Mouse (Mus musculus): ENCODE data around the gene Sgo1. TPM values are rescaled to one million over a fixed set of nuclear protein-coding genes. Genes with fewer than 3 reads are reported as not detected.
"Not testable (repeated sequence)": the region's sequence is repeated elsewhere in the genome, so short reads cannot be mapped to it uniquely, and the experiment has no call there.

Gene Sgo1
- polyA plus RNA-seq (2015; fragmentation: Nextera tagmentation; extraction: Ambion mirVana), result 24.6 and 27.2 TPM in 2 replicates

DNA sequence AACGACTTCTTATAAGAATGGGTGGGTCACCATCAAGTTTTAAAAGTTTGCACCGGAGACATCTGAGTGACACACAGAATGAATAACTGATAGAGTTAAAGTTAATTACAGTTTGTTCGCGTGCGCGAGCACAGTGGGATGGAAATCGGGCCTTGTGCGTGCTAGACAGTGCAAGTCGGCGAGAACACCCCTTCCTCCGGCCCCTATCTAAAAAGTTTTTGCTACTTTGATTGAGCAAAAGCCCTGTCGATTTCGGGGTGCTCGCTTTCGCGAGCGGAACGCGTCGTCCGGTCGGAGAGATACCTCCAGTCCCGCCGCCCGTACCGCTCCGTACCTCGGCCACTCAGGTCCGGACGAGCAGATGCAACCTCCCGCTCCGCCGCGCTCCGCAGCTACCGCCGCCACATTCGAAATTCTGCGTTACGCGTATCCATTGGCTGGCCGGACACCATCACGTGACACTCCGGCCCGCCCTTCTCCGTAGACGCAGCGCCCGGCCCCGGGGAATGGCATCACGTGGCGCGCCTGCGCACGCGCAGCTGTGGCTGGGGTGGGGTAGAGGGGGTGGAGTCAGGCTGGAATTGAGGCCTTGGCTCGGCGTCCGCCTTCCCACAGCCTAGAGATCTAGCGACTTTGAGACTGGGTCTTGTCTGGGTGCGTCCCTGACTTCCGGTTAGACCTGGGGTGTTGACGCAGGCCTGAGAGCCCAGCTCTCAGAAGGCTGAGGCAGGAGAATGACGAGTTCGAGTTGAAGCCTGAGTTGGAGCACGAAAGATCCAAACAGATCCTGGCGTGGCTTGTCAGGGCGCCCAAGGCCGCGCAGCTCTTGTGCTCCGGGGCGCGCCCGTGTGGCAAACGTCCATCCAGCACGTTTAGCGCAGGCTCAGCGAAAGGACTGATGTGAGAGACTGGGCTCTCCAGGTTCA is at the start of gene Sgo1:
Sgo1 (minus strand) TSS at position 457 of the 926 bp plus-strand sequence.
- H3K4me1 ChIP-seq, result 0 out of 2 replicates have a peak, but pooled peaks cover 5% of the 10 kb centered on the region
- peak within 1 kb of the TSS; percentile 69 for H3K9ac ChIP-seq
- no peaks in the 10 kb centered on the region for H3K9me3 ChIP-seq (replicated peaks)
- WGBS, result under 1% methylated on average over 78 of the region's 78 CpGs
- no peaks in the 10 kb centered on the region for H3K27me3 ChIP-seq
- H3K36me3 ChIP-seq, result peaks cover 7% of the 10 kb centered on the region; the same call in 1 of the 2 replicates
- peak within 1 kb of the TSS; percentile 68 for H3K4me3 ChIP-seq (replicated peaks)
- H3K27ac ChIP-seq (replicated peaks), result peak within 1 kb of the TSS; percentile 99
- peak; percentile 99 for ATAC-seq (ENCODE audit: insufficient number of reproducible peaks, low FRiP score, low TSS enrichment, low read depth)
- H3K4me2 ChIP-seq (replicated peaks), result peak within 1 kb of the TSS; percentile 61

DNA sequence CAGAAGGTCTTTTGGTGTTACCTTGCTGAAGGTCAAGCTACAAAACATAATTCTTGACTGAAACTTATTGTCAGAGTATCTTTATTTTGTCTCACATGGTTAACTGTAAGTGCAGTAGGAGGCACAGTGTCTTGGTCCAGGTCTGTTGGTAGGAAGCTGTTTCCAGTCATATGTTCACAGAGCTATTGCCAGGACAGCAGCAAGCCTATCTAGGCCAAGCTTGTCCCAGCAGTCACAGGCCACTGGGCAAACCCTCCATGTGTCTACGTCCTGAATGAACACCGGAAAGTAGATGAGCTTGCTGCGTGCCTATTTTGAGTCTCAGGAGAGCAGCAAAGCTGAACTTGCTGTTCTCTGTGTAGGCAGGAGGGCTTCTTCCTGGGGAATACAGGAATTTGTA is 29.8 kb upstream of the Sgo1 start:
- not testable (repeated sequence) for H3K4me3 ChIP-seq (replicated peaks); H3K36me3 ChIP-seq; H3K27me3 ChIP-seq; H3K4me1 ChIP-seq; H3K4me2 ChIP-seq (replicated peaks); H3K9ac ChIP-seq; H3K27ac ChIP-seq (replicated peaks); ATAC-seq (ENCODE audit: insufficient number of reproducible peaks, low FRiP score, low TSS enrichment, low read depth); H3K9me3 ChIP-seq (replicated peaks)
- WGBS, result 82% methylated on average over 3 of the region's 3 CpGs

DNA sequence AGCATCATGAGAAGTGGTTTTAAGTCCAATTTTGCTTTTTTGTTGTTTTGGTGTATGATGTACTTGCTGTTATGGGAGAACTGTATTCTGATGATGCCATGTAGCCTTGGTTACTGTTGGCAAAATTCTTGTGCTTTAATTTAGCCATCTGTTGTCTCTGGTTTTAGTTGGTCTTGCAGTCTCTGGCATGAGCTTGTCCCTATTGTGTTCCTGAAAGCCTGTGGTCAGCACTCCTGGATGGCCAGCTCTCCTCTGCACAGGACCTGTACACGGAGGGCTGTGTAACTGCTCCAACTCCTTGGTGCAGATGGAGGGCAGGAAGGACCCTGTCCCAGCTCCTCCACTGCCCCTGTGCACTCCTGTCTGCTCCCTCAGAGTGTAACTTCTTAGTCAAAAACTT is 29.3 kb upstream of the Sgo1 start:
- Histone ChIP-seq H3K9ac (no peak overlapping the region), H3K27me3 (no peaks in the 10 kb centered on the region), H3K4me2 (replicated peaks) (no peak overlapping the region), H3K4me3 (replicated peaks) (no peak overlapping the region), H3K4me1 (no peaks in the 10 kb centered on the region), H3K36me3 (no peaks in the 10 kb centered on the region), H3K27ac (replicated peaks) (no peak overlapping the region), H3K9me3 (replicated peaks) (no peaks in the 10 kb centered on the region)
- no peak for ATAC-seq (ENCODE audit: insufficient number of reproducible peaks, low FRiP score, low TSS enrichment, low read depth)
- 67% methylated on average over 1 of the region's 1 CpGs for WGBS

DNA sequence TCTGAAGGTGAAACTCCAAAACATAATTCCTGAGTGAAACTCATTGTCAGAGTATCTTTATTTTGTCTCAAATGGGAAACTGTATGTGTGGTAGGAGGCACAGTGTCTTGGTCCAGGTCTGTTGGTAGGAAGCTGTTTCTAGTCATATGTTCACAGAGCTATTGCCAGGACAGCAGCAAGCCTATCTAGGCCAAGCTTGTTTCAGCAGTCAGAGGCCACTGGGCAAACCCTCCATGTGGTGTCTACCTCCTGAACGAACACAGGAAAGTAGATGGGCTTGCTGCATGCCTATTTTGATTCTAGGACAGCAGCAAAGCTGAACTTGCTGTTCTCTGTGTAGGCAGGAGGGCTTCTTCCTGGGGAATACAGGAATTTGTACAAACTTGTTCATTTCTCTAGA is 26.0 kb upstream of the Sgo1 start:
- not testable (repeated sequence) for H3K4me1 ChIP-seq; H3K9me3 ChIP-seq (replicated peaks); H3K4me3 ChIP-seq (replicated peaks); H3K9ac ChIP-seq; ATAC-seq (ENCODE audit: insufficient number of reproducible peaks, low FRiP score, low TSS enrichment, low read depth); H3K36me3 ChIP-seq; H3K27ac ChIP-seq (replicated peaks); H3K4me2 ChIP-seq (replicated peaks); H3K27me3 ChIP-seq
- WGBS, result 41% methylated on average over 1 of the region's 1 CpGs

DNA sequence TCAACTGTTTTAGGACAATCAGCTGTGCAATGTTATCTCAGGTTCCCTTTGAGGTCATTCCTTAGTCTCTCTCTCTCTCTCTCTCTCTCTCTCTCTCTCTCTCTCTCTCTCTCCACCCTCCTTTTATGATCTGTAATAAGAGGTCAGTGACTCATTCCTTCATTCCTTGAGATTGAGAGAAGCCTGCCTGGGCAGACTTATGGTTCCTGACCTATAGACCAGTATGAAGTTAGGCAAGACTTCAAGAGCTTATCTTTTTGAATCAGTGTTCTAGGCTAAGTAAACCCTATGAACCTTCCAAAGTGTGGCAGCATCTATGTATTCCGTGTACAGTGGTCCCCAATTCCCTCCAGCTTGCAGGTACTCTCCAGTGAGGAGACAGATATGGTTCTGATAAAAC is 25.3 kb upstream of the Sgo1 start:
- Histone ChIP-seq H3K4me3 (replicated peaks) (no peak overlapping the region), H3K9ac (no peak overlapping the region), H3K4me2 (replicated peaks) (no peak overlapping the region), H3K27ac (replicated peaks) (no peak overlapping the region), H3K27me3 (no peaks in the 10 kb centered on the region), H3K36me3 (no peaks in the 10 kb centered on the region), H3K4me1 (no peaks in the 10 kb centered on the region), H3K9me3 (replicated peaks) (no peaks in the 10 kb centered on the region)
- WGBS, result 61% methylated on average over 1 of the region's 1 CpGs
- ATAC-seq (ENCODE audit: insufficient number of reproducible peaks, low FRiP score, low TSS enrichment, low read depth), result no peak

DNA sequence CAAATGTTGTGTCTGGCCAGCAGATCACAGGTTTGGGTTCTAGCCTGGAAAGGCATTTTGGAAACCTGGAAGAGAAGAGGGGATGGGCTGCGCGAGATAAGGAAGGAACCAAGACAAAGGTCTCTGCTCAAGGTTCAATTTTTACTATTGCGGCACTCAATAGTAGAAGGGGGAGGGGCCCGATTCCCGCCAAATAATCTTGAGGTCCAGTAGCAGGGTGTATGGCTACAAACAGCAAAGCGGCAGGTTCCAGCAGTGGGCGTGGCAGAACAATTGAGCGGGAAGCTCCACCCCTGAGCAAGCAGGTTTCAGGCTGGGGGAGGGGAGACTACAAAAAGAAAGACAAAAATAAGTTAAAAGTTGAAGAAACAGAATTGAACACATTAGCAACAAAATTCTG is 8.4 kb upstream of the Sgo1 start:
- H3K4me3 ChIP-seq (replicated peaks); H3K4me1 ChIP-seq; H3K9ac ChIP-seq; H3K4me2 ChIP-seq (replicated peaks); H3K9me3 ChIP-seq (replicated peaks); H3K27me3 ChIP-seq; H3K36me3 ChIP-seq; H3K27ac ChIP-seq (replicated peaks); ATAC-seq (ENCODE audit: insufficient number of reproducible peaks, low FRiP score, low TSS enrichment, low read depth): not testable (repeated sequence)
- 90% methylated on average over 8 of the region's 8 CpGs for WGBS

DNA sequence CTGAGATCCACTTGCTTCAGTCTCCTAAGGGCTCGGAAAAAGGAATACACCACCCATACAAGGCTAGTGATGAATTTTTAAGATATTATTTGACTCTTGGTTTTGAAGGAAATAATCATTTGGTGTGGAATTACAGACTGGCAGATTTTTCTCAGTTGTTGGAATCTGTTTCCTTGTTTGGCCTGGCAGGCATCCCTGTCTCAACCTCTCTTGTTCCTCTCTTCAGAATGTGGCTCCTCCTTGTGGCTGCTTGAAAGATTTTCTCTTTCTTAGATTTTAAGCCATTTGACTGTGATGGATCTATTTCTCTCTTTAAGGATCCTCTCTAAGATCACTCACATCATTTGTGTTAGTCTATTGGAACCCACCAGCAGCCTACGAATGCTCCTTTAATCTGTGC is 4.9 kb upstream of the Sgo1 start:
- no peak overlapping the region for H3K9ac ChIP-seq
- WGBS, result 70% methylated on average over 2 of the region's 2 CpGs
- H3K4me3 ChIP-seq (replicated peaks), result no peak overlapping the region
- H3K4me2 ChIP-seq (replicated peaks), result no peak overlapping the region
- no peak overlapping the region for H3K27ac ChIP-seq (replicated peaks)
- no peaks in the 10 kb centered on the region for H3K9me3 ChIP-seq (replicated peaks)
- H3K36me3 ChIP-seq, result no peaks in the 10 kb centered on the region
- no peaks in the 10 kb centered on the region for H3K27me3 ChIP-seq
- 0 out of 2 replicates have a peak, but pooled peaks cover 5% of the 10 kb centered on the region for H3K4me1 ChIP-seq
- no peak for ATAC-seq (ENCODE audit: insufficient number of reproducible peaks, low FRiP score, low TSS enrichment, low read depth)

DNA sequence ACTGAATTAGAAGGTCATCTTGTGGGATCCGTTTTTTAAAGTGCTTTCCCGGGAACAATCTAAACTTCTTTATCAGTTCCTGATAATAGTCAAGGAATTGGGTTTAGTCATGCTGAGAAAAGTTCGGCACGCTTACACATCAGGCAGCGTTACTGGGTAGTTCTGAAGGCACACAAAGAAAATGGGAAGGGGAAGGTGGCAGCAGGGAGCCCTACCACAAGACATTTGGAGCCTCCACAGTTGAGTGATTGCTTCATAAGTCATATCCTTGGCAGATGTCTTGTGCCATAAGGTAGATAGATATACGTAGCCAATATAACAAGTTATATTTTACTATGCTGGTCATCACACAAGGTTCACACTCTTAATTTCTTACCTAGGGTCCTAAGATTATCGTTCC is 813 bp upstream of the Sgo1 start:
- ATAC-seq (ENCODE audit: insufficient number of reproducible peaks, low FRiP score, low TSS enrichment, low read depth), result no peak
- Histone ChIP-seq H3K27me3 (no peaks in the 10 kb centered on the region), H3K9me3 (replicated peaks) (no peaks in the 10 kb centered on the region), H3K27ac (replicated peaks) (peak overlapping the region; percentile 99), H3K4me1 (0 out of 2 replicates have a peak, but pooled peaks cover 5% of the 10 kb centered on the region), H3K36me3 (peaks cover 7% of the 10 kb centered on the region; the same call in 1 of the 2 replicates), H3K4me3 (replicated peaks) (peak overlapping the region; percentile 68), H3K9ac (peak overlapping the region; percentile 69), H3K4me2 (replicated peaks) (peak overlapping the region; percentile 61)
- WGBS, result 24% methylated on average over 7 of the region's 7 CpGs

DNA sequence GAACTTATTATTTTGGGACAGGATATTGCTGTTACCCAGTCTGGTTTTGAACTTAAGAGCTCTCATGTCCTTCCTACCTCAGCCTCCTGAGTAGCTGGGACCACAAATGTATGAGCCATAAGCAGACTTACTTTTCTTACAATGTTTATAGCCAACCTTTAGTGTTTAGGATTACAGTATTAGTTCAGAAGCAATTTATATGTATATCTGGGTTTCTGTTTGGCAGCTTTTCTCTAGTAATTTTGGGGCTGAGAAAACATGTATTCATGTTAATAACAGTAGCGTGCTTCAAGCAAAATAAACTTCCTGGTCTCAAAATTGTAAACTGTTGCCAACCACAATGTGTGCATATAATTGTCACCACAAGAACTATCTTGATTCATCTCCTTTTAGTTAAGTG is 812 bp downstream of the Sgo1 start:
- ATAC-seq (ENCODE audit: insufficient number of reproducible peaks, low FRiP score, low TSS enrichment, low read depth), result no peak
- Histone ChIP-seq H3K4me3 (replicated peaks) (peak overlapping the region; percentile 68), H3K4me2 (replicated peaks) (peak overlapping the region; percentile 61), H3K27ac (replicated peaks) (no peak overlapping the region), H3K27me3 (no peaks in the 10 kb centered on the region), H3K9ac (peak overlapping the region; percentile 54; the same call in 1 of the 2 replicates), H3K36me3 (peaks cover 14% of the 10 kb centered on the region; the same call in 1 of the 2 replicates), H3K9me3 (replicated peaks) (no peaks in the 10 kb centered on the region), H3K4me1 (0 out of 2 replicates have a peak, but pooled peaks cover 5% of the 10 kb centered on the region)
- 7% methylated on average over 1 of the region's 1 CpGs for WGBS

DNA sequence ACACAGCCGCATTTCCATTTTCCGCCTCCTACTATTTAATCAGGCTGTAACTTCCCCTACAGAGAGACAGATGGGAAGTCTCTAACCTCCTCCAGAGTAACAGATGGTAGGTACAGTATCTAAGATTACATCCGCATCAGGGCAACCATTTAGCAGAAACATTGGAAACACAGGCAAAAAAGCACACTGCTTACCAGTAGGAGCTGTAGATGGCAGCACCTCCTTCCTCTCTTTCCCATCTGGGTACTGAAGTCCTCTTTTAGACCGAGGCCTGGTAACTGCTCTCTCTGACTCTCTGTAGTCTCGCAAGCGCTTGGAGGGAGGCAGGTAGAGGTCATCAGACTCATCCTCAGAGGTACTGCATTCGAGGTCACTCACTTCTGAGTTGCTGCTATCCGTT is 10.4 kb downstream of the Sgo1 start:
- no peaks in the 10 kb centered on the region for H3K4me1 ChIP-seq
- H3K9me3 ChIP-seq (replicated peaks), result no peaks in the 10 kb centered on the region
- WGBS, result 78% methylated on average over 8 of the region's 8 CpGs
- H3K4me3 ChIP-seq (replicated peaks), result no peak overlapping the region
- H3K4me2 ChIP-seq (replicated peaks), result no peak overlapping the region
- ATAC-seq (ENCODE audit: insufficient number of reproducible peaks, low FRiP score, low TSS enrichment, low read depth), result no peak
- no peaks in the 10 kb centered on the region for H3K27me3 ChIP-seq
- H3K9ac ChIP-seq, result no peak overlapping the region
- no peak overlapping the region for H3K27ac ChIP-seq (replicated peaks)
- peaks cover 47% of the 10 kb centered on the region for H3K36me3 ChIP-seq

DNA sequence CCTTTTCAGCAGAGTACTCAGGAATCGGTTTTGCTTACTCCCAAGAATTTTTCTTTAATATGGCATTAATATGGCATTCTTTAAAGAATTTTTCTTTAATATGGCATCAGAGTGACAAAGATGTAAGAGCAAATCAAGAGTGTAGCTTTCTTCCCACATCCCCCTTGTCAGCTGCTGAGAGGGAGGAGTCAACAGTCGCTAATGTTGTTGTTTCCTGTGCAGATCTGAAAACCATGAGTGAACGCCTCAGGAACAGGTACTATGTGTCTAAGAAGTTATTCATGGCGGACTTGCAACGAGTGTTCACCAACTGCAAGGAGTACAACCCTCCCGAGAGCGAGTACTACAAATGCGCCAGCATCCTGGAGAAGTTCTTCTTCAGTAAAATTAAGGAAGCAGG is 18.7 kb downstream of the Sgo1 start:
- Histone ChIP-seq H3K27ac (replicated peaks) (no peak overlapping the region), H3K36me3 (peaks cover 30% of the 10 kb centered on the region), H3K9ac (no peak overlapping the region), H3K4me2 (replicated peaks) (no peak overlapping the region), H3K9me3 (replicated peaks) (no peaks in the 10 kb centered on the region), H3K4me3 (replicated peaks) (no peak overlapping the region), H3K4me1 (no peaks in the 10 kb centered on the region), H3K27me3 (no peaks in the 10 kb centered on the region)
- ATAC-seq (ENCODE audit: insufficient number of reproducible peaks, low FRiP score, low TSS enrichment, low read depth), result no peak
- 90% methylated on average over 8 of the region's 8 CpGs for WGBS

All from embryonic facial prominence, embryonic 15.5 days (tissue).